Mouse (Mus musculus): Measurements from ENCODE around the gene Pink1. TPM values are rescaled to one million over a fixed set of nuclear protein-coding genes. Genes with fewer than 3 reads are reported as not detected.
A peak's percentile ranks its signal among the peaks of the same experiment; 100 is the strongest.

Gene Pink1
- 100 to 1,000 TPM; 153 to 158 TPM for total RNA-seq (2021)
- long read RNA-seq, experiment 1, transcript Pink1-201 (8 exons, 2,375 nt): major isoform, 85 of 259 reads
- long read RNA-seq, experiment 1, partial matches to known transcripts: 152 of 259 reads
- long read RNA-seq, experiment 1, other reads (novel, unspliced or antisense): 21 of 259 reads
- long read RNA-seq, experiment 2, transcript Pink1-201 (8 exons, 2,375 nt): major isoform, 213 of 467 reads
- long read RNA-seq, experiment 2, partial matches to known transcripts: 213 of 467 reads
- long read RNA-seq, experiment 2, other reads (novel, unspliced or antisense): 40 of 467 reads

GRCm38 (mm10) chr4:138326077-138326695, at the start of gene Pink1:
Gene Pink1 (minus strand): TSS chr4:138326307.
- peak; percentile 82 to 87 for DNase-seq (ENCODE audit: low spot score in 2 of 2)

DNA sequence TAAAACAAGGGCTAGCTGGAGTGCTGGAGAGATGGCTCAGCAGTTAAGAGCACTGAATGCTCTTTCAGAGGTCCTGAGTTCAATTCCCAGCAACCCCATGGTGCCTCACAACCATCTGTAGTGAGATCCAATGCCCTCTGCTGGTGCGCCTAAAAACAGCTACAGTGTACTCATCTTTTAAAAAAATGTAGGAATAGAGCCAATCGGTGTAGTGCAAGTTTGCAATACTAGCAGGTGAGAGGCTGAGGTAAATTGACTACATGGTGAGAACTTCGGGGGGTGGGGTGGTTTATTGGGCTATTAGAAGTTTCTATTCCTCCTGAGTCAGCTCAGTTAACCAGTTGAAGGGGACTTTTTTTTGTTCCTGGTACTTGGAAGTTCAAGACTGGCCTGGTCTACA, 49.0 kb upstream of the Pink1 start:
- no peak for DNase-seq (ENCODE audit: low spot score in 2 of 2)

DNA sequence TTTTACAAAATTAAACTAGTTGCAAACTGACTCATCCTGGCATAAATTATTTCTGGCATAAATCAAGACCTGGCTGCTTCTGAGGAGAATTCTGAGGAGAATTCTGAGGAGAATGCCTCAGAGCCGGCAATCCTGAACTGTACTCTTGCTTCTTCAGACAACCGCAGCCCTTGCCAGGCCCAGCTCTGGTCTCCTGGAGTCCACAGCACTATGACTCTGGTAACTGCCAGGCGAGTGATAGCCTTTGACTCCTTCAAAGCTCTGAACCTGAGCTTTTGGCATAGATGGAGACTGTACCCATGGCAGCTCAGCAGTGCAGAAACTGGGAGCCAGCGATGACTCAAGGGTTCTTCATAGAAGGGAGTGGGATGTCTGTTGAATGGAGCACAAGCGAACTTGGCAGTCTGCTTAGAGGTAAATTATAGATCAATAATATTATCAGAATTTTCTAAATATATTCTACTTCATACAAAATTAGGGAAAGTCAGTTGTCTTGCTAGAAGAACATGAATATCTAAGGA, 44.9 kb upstream of the Pink1 start:
- DNase-seq (ENCODE audit: low spot score in 2 of 2): no peak

GRCm38 (mm10) chr4:138368498-138369260, 42.6 kb upstream of the Pink1 start:
- DNase-seq (ENCODE audit: low spot score in 2 of 2): no peak

- peak; percentile 46 to 72 for DNase-seq (ENCODE audit: low spot score in 2 of 2)
These were observed 41.8 kb upstream of the Pink1 start, which contains the start of gene Cda for GRCm38 (mm10) chr4:138367641-138368497. Gene Cda (minus strand): TSS chr4:138367992.

DNA sequence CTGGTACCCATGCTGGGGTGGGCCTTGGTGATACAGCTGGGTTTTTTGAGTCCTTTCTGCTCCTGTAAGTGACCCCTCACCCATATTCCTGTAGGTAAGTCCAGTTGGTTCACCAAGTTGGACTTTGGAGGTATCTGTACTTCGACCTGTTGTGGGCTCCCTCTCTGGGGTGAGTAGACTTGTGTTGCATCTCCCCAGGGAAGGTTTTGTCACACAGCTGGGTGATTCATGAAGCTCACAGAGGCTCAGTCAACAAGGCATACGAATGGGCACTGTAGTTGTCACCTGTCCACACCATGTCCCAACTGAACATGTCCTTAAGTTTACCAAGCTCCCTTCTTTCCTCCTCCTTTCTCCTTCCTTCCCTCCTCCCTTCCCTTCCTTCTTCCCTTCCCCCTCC, 40.5 kb upstream of the Pink1 start:
- DNase-seq (ENCODE audit: low spot score in 2 of 2): no peak

- DNase-seq (ENCODE audit: low spot score in 2 of 2): no peak
These were observed 37.4 kb upstream of the Pink1 start for GRCm38 (mm10) chr4:138363511-138363910.

DNA sequence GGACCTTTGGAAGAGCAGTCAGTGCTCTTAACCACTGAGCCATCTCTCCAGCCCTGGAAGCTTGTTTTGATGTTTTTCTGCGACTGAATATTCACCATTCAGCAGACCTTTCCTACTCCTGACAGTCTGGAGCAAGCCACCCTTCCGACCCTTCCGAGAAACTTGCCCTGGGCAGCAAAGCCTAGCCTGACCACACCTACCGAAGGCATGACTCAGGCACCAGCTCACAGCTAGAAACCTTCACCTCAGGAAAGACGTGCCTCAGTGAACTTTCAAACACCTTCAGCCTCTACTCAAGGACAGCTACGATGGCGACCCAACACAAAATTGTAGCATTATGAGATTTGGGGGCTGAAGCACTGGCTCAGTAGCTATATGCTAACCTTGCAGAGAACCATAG, 36.8 kb upstream of the Pink1 start:
- no peak for DNase-seq (ENCODE audit: low spot score in 2 of 2)

DNA sequence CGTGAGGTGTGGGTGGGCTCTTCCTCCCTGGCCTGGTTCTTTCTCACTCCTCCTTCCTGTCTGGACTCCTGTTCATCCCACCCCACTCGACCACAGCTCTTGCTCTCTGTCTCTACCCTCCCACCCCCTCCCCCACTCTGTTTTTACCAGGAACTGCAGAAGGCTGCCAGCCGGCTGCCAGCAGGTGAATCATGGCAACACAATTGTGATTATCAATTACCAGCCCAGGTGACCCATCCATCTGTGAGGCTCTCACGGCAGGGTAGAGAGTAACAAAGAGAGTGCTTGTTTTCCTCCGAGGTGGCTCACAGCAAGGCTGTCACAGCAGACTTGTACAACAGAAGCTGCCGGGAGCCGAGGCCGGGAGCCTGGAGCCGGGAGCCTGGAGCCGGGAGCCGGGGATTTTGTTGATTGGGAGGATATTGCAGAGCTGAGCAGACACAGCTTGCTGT, 35.3 kb upstream of the Pink1 start:
- no peak for DNase-seq (ENCODE audit: low spot score in 2 of 2)

- DNase-seq (ENCODE audit: low spot score in 2 of 2): no peak
These were observed 32.1 kb upstream of the Pink1 start for GRCm38 (mm10) chr4:138358176-138358575.

GRCm38 (mm10) chr4:138356551-138356950, 30.4 kb upstream of the Pink1 start:
- DNase-seq (ENCODE audit: low spot score in 2 of 2): no peak

DNA sequence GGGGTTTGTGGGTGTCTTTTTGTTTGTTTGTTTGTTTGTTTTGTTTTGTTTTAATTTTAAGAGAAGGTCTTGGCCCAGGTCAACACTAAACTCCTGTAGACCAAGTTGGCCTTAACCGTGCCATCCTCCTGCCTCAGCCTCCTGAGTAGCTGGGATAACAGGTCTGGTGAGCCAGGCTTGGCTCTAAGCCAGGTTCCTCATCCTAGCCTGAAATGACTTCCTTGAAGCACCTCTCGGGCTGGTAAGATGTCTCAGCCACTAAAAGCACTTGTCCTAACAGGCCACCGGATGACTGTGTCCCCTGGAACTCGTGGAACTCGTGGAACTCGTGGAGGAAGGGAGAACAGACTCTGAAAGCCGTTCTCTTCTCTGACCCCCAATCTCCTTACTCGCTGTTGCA, 30.0 kb upstream of the Pink1 start:
- DNase-seq (ENCODE audit: low spot score in 2 of 2): no peak

DNA sequence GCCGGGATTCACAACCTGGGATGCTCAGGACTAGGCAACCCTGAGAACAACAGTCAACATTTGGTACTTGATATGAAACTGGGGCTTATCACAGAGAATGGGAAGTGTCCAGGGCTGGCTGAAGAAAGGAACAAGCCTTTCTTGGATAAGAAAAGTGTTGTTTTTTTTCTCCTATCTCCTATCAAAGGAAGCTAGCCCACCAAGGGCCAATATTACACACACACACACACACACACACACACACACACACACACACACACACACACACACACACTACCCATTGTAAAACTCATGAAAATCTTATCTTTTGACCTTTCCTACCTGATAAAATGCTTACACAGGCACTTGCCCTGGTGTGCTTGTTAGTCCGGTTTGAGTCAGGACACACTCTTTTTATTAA, 29.4 kb upstream of the Pink1 start:
- no peak for DNase-seq (ENCODE audit: low spot score in 2 of 2)

DNA sequence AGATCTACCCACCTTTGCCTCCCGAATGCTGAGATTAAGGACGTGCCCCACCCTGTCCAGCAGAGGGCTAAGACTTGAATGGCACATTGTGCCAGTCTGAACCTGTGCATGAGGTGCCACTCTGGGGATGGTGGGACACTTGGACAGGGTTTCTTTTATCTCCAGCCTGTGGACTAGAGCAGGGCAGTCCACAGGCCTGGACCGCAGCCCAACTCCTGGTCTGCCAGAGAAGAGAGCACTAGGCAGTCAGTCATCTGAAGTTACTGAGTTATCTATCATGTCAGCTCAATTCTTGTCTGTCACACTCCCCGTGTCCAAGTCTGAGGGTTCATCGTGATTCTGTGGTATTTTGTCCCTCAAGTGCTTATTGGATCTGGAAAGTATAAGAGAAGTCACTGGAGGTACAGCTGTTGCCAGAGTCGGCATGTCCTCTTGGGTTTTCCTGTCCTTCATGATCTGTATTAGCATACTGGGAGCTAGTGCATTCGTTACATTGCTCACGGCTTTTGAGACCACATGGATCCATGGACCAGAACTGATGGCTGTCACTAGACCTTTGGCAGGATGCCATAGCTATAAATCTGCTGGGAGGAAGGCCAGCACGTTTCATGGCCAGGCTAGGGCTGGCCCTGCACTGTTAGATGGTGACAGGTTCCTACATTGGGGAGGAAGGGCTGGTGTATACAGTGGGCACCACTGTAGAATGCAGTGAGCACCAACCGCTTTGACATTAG, 27.5 kb upstream of the Pink1 start:
- no peak for DNase-seq (ENCODE audit: low spot score in 2 of 2)

DNA sequence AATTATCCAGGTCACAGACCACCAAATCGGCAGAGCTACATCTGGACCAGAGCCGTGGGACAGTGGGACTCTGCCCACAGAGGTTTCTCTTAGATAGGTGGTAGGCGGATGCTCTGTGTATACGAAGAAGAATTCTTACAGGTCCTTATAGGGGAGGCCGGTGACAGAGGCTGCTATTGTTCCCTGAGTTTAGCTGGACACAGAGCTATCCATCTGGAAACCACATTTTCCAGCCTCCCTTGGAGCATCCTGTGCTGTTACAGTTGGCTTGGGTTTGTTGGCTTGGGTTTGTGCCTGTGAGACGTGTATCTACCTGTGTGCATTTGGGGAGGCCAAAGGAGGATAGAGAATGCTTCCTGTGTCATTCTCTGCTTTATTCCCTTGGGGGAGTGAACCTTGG, 26.6 kb upstream of the Pink1 start:
- DNase-seq (ENCODE audit: low spot score in 2 of 2): no peak

GRCm38 (mm10) chr4:138351821-138352220, 25.7 kb upstream of the Pink1 start:
- no peak for DNase-seq (ENCODE audit: low spot score in 2 of 2)

- no peak for DNase-seq (ENCODE audit: low spot score in 2 of 2)
These were observed 22.6 kb upstream of the Pink1 start for GRCm38 (mm10) chr4:138348716-138349115.

DNA sequence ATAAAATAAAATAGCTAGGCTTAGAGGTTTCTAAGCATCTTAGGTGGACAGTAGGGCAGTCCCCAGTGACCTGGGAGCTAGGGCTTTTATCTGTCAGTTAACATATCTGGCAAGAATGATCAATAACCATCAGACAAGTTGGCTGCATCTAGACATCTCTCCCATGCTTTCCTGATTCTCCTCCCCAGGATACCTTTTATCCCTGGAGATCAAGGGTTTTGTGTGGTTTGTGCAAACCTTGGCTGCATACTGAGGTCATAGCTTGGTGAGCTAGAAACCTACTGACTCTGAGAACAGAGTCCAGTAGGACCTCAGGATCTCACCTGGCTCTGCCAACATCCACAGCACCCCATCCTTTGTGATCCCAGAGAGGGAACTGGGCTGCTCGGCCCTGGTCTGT, 21.2 kb upstream of the Pink1 start:
- no peak for DNase-seq (ENCODE audit: low spot score in 2 of 2)

GRCm38 (mm10) chr4:138344891-138345545, 18.9 kb upstream of the Pink1 start:
- DNase-seq (ENCODE audit: low spot score in 2 of 2): no peak

All from adrenal gland, postnatal 4 days (tissue).